Mouse (Mus musculus): ENCODE results near the gene Galk2.

Galk2 gene

GRCm38 (mm10) chr2:125896355-125896754 is 37.4 kb downstream of the Galk2 start:
- in situ Hi-C loops (cut with MboI, MseI) = loop anchor here (5.0 kb wide), 3 partner anchors 131 to 466 kb away; partner anchors contain the start of gene Fgf7 (in 1 of the 2)

- in situ Hi-C loops (cut with MboI, MseI) = no loop called here
Observed at GRCm38 (mm10) chr2:125900797-125901410, 42.0 kb downstream of the Galk2 start.

- in situ Hi-C loops (cut with MboI, MseI) = no loop called here
Observed at GRCm38 (mm10) chr2:125901426-125901825, 42.5 kb downstream of the Galk2 start.

GRCm38 (mm10) chr2:125906407-125907066 is 47.6 kb downstream of the Galk2 start:
- in situ Hi-C loops (cut with MboI, MseI) = no loop called here

- in situ Hi-C loops (cut with MboI, MseI) = no loop called here
Observed at GRCm38 (mm10) chr2:125907580-125908255, 48.8 kb downstream of the Galk2 start.

GRCm38 (mm10) chr2:125914167-125914566 is 55.3 kb downstream of the Galk2 start:
- in situ Hi-C loops (cut with MboI, MseI) = no loop called here

GRCm38 (mm10) chr2:125914713-125915112 is 55.8 kb downstream of the Galk2 start:
- in situ Hi-C loops (cut with MboI, MseI) = no loop called here

GRCm38 (mm10) chr2:125916652-125917296 is 57.9 kb downstream of the Galk2 start:
- in situ Hi-C loops (cut with MboI, MseI) = no loop called here

- in situ Hi-C loops (cut with MboI, MseI) = no loop called here
Observed at GRCm38 (mm10) chr2:125917297-125917679, 58.4 kb downstream of the Galk2 start.

- in situ Hi-C loops (cut with MboI, MseI) = no loop called here
Observed at GRCm38 (mm10) chr2:125921273-125921672, 62.4 kb downstream of the Galk2 start.

- in situ Hi-C loops (cut with MboI, MseI) = no loop called here
Observed at GRCm38 (mm10) chr2:125922149-125922548, 63.2 kb downstream of the Galk2 start.

- in situ Hi-C loops (cut with MboI, MseI) = no loop called here
Observed at GRCm38 (mm10) chr2:125922877-125923276, 64.0 kb downstream of the Galk2 start.

- in situ Hi-C loops (cut with MboI, MseI) = no loop called here
Observed at GRCm38 (mm10) chr2:125923346-125923745, 64.4 kb downstream of the Galk2 start.

GRCm38 (mm10) chr2:125924554-125924953 is 65.6 kb downstream of the Galk2 start:
- in situ Hi-C loops (cut with MboI, MseI) = no loop called here

GRCm38 (mm10) chr2:125925081-125925480 is 66.2 kb downstream of the Galk2 start:
- in situ Hi-C loops (cut with MboI, MseI) = no loop called here

GRCm38 (mm10) chr2:125929396-125929795 is 70.5 kb downstream of the Galk2 start:
- in situ Hi-C loops (cut with MboI, MseI) = no loop called here

GRCm38 (mm10) chr2:125929872-125930271 is 71.0 kb downstream of the Galk2 start:
- in situ Hi-C loops (cut with MboI, MseI) = no loop called here

GRCm38 (mm10) chr2:125931193-125931592 is 72.3 kb downstream of the Galk2 start:
- in situ Hi-C loops (cut with MboI, MseI) = no loop called here

- in situ Hi-C loops (cut with MboI, MseI) = no loop called here
Observed at GRCm38 (mm10) chr2:125932734-125933133, 73.8 kb downstream of the Galk2 start.

- in situ Hi-C loops (cut with MboI, MseI) = no loop called here
Observed at GRCm38 (mm10) chr2:125933977-125934376, 75.1 kb downstream of the Galk2 start.

GRCm38 (mm10) chr2:125936396-125936795 is 77.5 kb downstream of the Galk2 start:
- in situ Hi-C loops (cut with MboI, MseI) = no loop called here

- in situ Hi-C loops (cut with MboI, MseI) = no loop called here
Observed at GRCm38 (mm10) chr2:125938993-125939642, 80.2 kb downstream of the Galk2 start.
